Mouse (Mus musculus) forebrain, embryonic 13.5 days (tissue): ENCODE results near the gene C130032M10Rik. TPM values are rescaled to one million over a fixed set of nuclear protein-coding genes. Genes with fewer than 3 reads are reported as not detected.

Experiments
- ATAC-seq: fragments of 200-750 bp; cut with Nextera tagmentation; 2 replicates; pipeline ENCODE4 v1.8.0; 2017
- H3K27ac ChIP-seq: fragments of 300-500 bp; sonication (generic); 2 replicates; pipeline ENCODE4 v1.5.1; 2015; ENCODE audit warnings: inconsistent platforms, mild to moderate bottlenecking, moderate library complexity
- H3K27me3 ChIP-seq: fragments of 300-500 bp; sonication (generic); 2 replicates; pipeline ENCODE4 v1.6.1; 2015; ENCODE audit warnings: mild to moderate bottlenecking, inconsistent platforms
- H3K36me3 ChIP-seq: fragments of 300-500 bp; sonication (generic); 2 replicates; pipeline ENCODE4 v1.6.1; 2015; ENCODE audit warnings: mild to moderate bottlenecking, inconsistent platforms; ENCODE audit not compliant: poor library complexity, severe bottlenecking
- H3K4me1 ChIP-seq: fragments of 300-500 bp; sonication (generic); 2 replicates; pipeline ENCODE4 v1.6.1; 2015; ENCODE audit warnings: inconsistent platforms
- H3K4me2 ChIP-seq: fragments of 300-500 bp; sonication (generic); 2 replicates; pipeline ENCODE4 v1.6.1; 2015; ENCODE audit warnings: inconsistent platforms, mild to moderate bottlenecking, moderate library complexity
- H3K4me3 ChIP-seq: fragments of 300-500 bp; sonication (generic); 2 replicates; pipeline ENCODE4 v1.5.1; 2015; ENCODE audit warnings: mild to moderate bottlenecking, inconsistent platforms
- H3K9ac ChIP-seq: fragments of 300-500 bp; sonication (generic); 2 replicates; pipeline ENCODE4 v1.6.1; 2015; ENCODE audit warnings: mild to moderate bottlenecking, inconsistent platforms
- H3K9me3 ChIP-seq: fragments of 300-500 bp; sonication (generic); replicated peaks from 2 replicates; pipeline ENCODE4 v1.6.1; 2016; ENCODE audit warnings: inconsistent platforms
- WGBS: fragments of 180-500 bp; shearing (Covaris S2); methylation state at CpG from one replicate; pipeline ENCODE4 v1.1.7; 2015; 5-methylcytosine and 5-hydroxymethylcytosine counted together
- polyA plus RNA-seq: library from polyadenylated mRNA; unstranded; fragments of >200 nt; fragmentation: Nextera tagmentation; extraction: Ambion mirVana; gene quantifications from 2 replicates; pipeline ENCODE4 v1.2.1, GENCODE M21; 2015

The C130032M10Rik gene
- polyA plus RNA-seq, 1 experiment from 2014 or later, result not detected

DNA sequence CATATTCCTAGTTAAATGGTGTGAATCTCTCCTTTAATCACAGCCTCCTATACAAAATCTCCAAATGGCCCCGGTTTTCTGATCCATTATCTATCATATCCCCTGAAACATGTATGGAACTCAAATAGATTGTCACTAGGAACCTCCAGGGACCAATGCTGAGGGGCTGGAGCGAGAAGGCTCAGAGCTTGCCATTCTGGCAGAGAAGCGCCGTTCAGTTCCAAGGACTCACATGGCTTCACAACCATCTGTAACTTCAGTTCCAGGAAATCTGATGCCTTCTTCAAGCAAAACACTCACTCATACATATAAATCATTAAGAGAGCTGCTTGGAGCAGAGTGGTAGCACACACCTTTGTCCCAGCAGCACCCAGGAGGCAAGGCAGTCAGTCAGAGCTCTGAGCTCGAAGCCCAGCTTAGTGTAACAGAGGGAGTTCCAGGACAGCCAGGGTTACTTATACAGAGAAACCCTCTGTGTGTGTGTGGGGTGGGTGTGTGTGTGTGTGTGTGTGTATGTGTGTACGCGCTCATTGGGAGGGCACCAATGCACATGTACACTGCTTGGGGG is 23.6 kb downstream of the C130032M10Rik start:
- 71% methylated on average over 7 of the region's 7 CpGs for WGBS
- no peak for ATAC-seq
- Histone ChIP-seq H3K4me3 (no peak overlapping the region), H3K4me1 (peaks cover 3% of the 10 kb centered on the region), H3K9me3 (no peaks in the 10 kb centered on the region), H3K4me2 (no peak overlapping the region), H3K36me3 (no peaks in the 10 kb centered on the region), H3K27me3 (peaks cover 8% of the 10 kb centered on the region), H3K9ac (no peak overlapping the region), H3K27ac (no peak overlapping the region)

- H3K9me3 ChIP-seq, result no peaks in the 10 kb centered on the region
Measured at GRCm38 (mm10) chr9:114541279-114541741, 25.8 kb downstream of the C130032M10Rik start.

GRCm38 (mm10) chr9:114543882-114544753 is 28.6 kb downstream of the C130032M10Rik start:
- WGBS, result 56% methylated on average over 17 of the region's 17 CpGs

More at GRCm38 (mm10) chr9:114541279-114541741, 25.8 kb downstream of the C130032M10Rik start:
- no peak overlapping the region for H3K4me2 ChIP-seq
- H3K4me3 ChIP-seq, result no peak overlapping the region
- ATAC-seq, result no peak
- H3K27me3 ChIP-seq, result peaks cover 11% of the 10 kb centered on the region
- no peak overlapping the region for H3K9ac ChIP-seq
- no peak overlapping the region for H3K27ac ChIP-seq
- 57% methylated on average over 1 of the region's 1 CpGs for WGBS
- no peaks in the 10 kb centered on the region for H3K36me3 ChIP-seq
- H3K4me1 ChIP-seq, result peaks cover 12% of the 10 kb centered on the region

GRCm38 (mm10) chr9:114544754-114545393 is 29.4 kb downstream of the C130032M10Rik start:
- no peak overlapping the region for H3K9ac ChIP-seq
- H3K36me3 ChIP-seq, result no peaks in the 10 kb centered on the region
- H3K27me3 ChIP-seq, result peaks cover 37% of the 10 kb centered on the region
- no peak for ATAC-seq
- H3K4me3 ChIP-seq, result no peak overlapping the region
- peaks cover 34% of the 10 kb centered on the region for H3K4me1 ChIP-seq
- 25% methylated on average over 9 of the region's 9 CpGs for WGBS
- no peaks in the 10 kb centered on the region for H3K9me3 ChIP-seq
- no peak overlapping the region for H3K27ac ChIP-seq
- no peak overlapping the region for H3K4me2 ChIP-seq

More at GRCm38 (mm10) chr9:114543882-114544753, 28.6 kb downstream of the C130032M10Rik start:
- no peak overlapping the region for H3K9ac ChIP-seq
- peaks cover 30% of the 10 kb centered on the region for H3K27me3 ChIP-seq
- no peak overlapping the region for H3K4me2 ChIP-seq
- ATAC-seq, result peak; percentile 24; the same call in 1 of the 2 replicates
- H3K27ac ChIP-seq, result no peak overlapping the region
- H3K36me3 ChIP-seq, result no peaks in the 10 kb centered on the region
- peaks cover 28% of the 10 kb centered on the region for H3K4me1 ChIP-seq
- no peak overlapping the region for H3K4me3 ChIP-seq
- H3K9me3 ChIP-seq, result no peaks in the 10 kb centered on the region

DNA sequence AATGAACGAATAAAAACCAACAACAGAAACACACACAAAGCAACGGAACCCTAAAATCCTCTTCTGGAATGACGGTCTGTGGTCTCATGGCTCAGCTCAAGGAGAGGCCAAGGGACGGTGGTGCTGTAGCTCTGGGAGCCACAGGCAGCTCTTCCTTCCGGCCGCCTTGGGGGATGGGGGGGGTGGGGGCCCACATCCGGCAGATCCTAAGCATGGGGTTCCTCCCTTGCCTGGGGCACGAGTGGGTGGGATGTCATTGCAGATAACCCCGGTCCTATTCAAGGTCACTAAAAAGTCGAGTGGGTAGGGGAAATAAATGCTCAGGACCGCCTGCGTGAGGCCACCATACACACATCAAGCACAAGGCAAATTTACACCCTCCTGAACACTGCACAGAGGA is 31.3 kb downstream of the C130032M10Rik start:
- H3K4me1 ChIP-seq, result peaks cover 34% of the 10 kb centered on the region
- no peak overlapping the region for H3K4me3 ChIP-seq
- no peaks in the 10 kb centered on the region for H3K9me3 ChIP-seq
- peaks cover 45% of the 10 kb centered on the region for H3K27me3 ChIP-seq
- H3K27ac ChIP-seq, result no peak overlapping the region
- H3K4me2 ChIP-seq, result no peak overlapping the region
- no peak overlapping the region for H3K9ac ChIP-seq
- no peaks in the 10 kb centered on the region for H3K36me3 ChIP-seq
- no peak for ATAC-seq
- 75% methylated on average over 12 of the region's 12 CpGs for WGBS

DNA sequence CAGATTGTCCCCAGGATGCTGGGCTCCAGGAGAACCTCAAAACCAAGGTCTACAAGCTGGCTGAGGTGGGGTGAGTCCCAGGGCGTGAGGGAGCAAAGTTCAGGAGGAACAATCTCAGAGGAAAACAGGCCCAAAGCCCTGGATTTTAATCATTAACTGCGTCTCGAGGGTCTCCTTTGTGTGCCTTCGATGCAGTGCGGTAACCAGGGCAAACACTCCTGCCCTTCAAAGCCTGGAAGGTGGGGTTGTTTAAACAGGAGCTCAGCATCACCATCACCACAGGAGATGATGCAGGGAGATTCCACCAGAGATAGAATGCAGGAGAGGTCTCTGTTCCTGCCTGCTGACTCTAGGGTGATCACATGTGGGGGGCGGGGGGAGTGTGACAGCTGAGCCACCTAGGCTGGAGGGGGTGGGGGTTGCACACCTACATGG is 32.2 kb downstream of the C130032M10Rik start:
- Histone ChIP-seq H3K27me3 (peaks cover 50% of the 10 kb centered on the region), H3K9me3 (no peaks in the 10 kb centered on the region), H3K27ac (no peak overlapping the region), H3K4me2 (no peak overlapping the region), H3K36me3 (no peaks in the 10 kb centered on the region), H3K9ac (no peak overlapping the region), H3K4me3 (no peak overlapping the region), H3K4me1 (peaks cover 34% of the 10 kb centered on the region)
- no peak for ATAC-seq
- WGBS, result 18% methylated on average over 6 of the region's 6 CpGs

GRCm38 (mm10) chr9:114548496-114548895 is 33.0 kb downstream of the C130032M10Rik start:
- Histone ChIP-seq H3K4me3 (no peak overlapping the region), H3K36me3 (no peaks in the 10 kb centered on the region), H3K9ac (no peak overlapping the region), H3K4me2 (no peak overlapping the region), H3K9me3 (no peaks in the 10 kb centered on the region), H3K27ac (no peak overlapping the region), H3K27me3 (peaks cover 45% of the 10 kb centered on the region), H3K4me1 (peaks cover 34% of the 10 kb centered on the region)
- 17% methylated on average over 4 of the region's 4 CpGs for WGBS
- no peak for ATAC-seq

- WGBS, result 7% methylated on average over 5 of the region's 5 CpGs
- H3K9ac ChIP-seq, result no peak overlapping the region
- no peaks in the 10 kb centered on the region for H3K36me3 ChIP-seq
- no peaks in the 10 kb centered on the region for H3K9me3 ChIP-seq
- no peak overlapping the region for H3K27ac ChIP-seq
- H3K4me2 ChIP-seq, result no peak overlapping the region
- H3K4me3 ChIP-seq, result no peak overlapping the region
- ATAC-seq, result no peak
- H3K4me1 ChIP-seq, result peaks cover 36% of the 10 kb centered on the region
- peaks cover 42% of the 10 kb centered on the region for H3K27me3 ChIP-seq
Measured at GRCm38 (mm10) chr9:114549117-114549516, 33.6 kb downstream of the C130032M10Rik start.

GRCm38 (mm10) chr9:114550033-114550432 is 34.5 kb downstream of the C130032M10Rik start:
- H3K27me3 ChIP-seq, result peaks cover 42% of the 10 kb centered on the region
- no peak overlapping the region for H3K4me3 ChIP-seq
- no peak overlapping the region for H3K9ac ChIP-seq
- H3K4me1 ChIP-seq, result peaks cover 36% of the 10 kb centered on the region
- ATAC-seq, result no peak
- H3K9me3 ChIP-seq, result no peaks in the 10 kb centered on the region
- H3K36me3 ChIP-seq, result no peaks in the 10 kb centered on the region
- H3K4me2 ChIP-seq, result no peak overlapping the region
- H3K27ac ChIP-seq, result no peak overlapping the region
- WGBS, result 21% methylated on average over 6 of the region's 6 CpGs

DNA sequence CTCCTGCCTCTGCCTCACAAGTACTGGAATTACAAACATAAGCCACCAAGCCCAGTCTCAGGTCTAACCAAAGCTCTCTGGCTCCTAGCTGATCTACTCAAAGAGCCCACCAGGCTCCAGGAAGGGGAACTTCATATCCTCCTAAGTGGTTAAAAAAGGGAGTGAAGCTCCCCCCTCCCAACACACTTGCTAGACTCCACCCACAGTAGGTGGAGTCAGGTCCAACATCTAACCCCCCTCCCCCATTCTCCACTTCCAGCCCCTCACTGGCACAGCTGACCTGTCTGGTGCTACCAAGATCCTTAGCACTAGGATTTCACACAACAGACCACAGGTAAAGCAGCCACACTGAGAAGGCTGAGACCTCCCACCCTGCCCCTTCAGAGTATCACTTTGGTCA is 38.3 kb downstream of the C130032M10Rik start:
- ATAC-seq, result no peak
- H3K27ac ChIP-seq, result no peak overlapping the region
- H3K9ac ChIP-seq, result no peak overlapping the region
- no peak overlapping the region for H3K4me3 ChIP-seq
- H3K4me1 ChIP-seq, result peaks cover 23% of the 10 kb centered on the region
- H3K4me2 ChIP-seq, result no peak overlapping the region
- H3K36me3 ChIP-seq, result no peaks in the 10 kb centered on the region
- peaks cover 47% of the 10 kb centered on the region for H3K27me3 ChIP-seq
- H3K9me3 ChIP-seq, result no peaks in the 10 kb centered on the region

DNA sequence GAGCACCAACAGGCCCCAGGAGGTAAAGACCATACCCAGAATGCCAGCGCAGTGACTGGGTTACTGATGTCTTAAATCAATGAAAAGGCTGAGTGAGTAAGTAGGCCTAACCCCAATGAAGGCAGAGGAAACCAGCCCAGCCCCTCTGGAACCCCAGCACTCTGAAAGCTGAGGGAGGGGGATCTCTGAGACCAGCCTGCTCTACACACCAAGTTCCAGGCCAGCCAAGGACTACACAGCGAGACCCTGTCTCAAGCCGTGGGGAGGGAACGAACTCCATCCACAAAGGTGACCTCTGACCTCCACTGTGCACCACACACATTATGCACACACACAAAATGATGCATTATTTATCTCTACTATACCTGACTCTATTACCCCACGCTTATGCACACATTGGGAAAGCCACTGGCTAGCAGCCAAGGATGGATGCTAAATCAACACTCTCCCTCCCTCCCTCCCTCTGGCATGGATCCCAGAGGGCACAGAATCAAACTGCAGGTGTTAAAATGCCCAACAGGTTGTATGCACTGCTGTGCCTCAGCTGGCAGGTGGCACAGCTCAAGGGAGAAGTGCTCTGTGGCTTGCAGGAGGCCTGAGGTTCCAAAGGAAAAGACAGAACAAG is 39.0 kb downstream of the C130032M10Rik start:
- ATAC-seq, result peak; percentile 59; the same call in 1 of the 2 replicates
- Histone ChIP-seq H3K9ac (no peak overlapping the region), H3K27ac (no peak overlapping the region), H3K4me3 (no peak overlapping the region), H3K36me3 (no peaks in the 10 kb centered on the region), H3K4me1 (peaks cover 16% of the 10 kb centered on the region), H3K27me3 (peaks cover 48% of the 10 kb centered on the region), H3K4me2 (no peak overlapping the region), H3K9me3 (no peaks in the 10 kb centered on the region)
- WGBS, result 55% methylated on average over 5 of the region's 5 CpGs
